Mouse (Mus musculus) adrenal gland (tissue): ENCODE measurements around the gene 4930402H24Rik.

ENCODE experiments used
- intact Hi-C: fragments of 180-260 bp; cut with DNase I; formaldehyde crosslinking; loops from one replicate; pipeline ENCODE4 v1.15.1; 2025

4930402H24Rik gene

DNA sequence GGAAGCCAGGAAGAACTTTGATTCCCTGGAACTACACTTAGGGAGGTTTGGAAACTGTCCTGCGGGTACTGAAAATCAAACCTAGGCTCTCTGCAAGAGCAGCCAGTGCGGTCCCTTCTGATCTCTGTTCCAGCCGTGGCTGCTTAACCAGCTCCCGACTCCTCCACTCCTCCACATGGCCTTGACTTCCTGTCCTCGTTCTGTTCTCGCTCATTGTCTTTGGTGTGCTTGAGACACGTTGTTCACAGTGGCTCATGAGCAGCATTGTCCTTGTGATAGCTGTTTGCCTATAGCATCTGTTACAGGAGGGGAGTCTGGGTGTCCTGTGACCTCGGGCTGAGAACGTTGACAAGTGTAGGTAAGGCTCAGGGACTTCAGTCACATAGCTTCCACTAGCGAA lies 229.0 kb downstream of the 4930402H24Rik start:
- intact Hi-C loops = no loop called here

DNA sequence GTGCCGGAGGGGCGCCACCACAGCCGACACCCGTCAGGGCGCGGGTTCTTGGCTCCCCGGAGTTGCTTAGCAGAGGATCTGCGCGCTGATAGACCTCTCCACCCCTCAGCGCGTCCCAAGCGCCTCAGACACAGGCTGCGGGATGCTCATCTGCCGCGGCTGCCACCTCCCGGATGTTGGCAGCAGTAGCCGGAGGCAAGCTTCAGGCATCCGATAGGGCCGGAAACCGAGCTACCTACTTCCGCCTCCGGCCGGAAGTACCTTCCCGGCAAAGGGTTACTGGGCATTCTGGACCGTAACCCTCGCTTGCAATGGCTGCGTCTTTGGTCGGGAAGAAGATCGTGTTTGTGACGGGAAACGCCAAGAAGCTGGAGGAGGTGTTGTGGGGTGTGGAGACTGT lies 238.6 kb downstream of the 4930402H24Rik start, which contains the start of gene Itpa:
Gene Itpa (plus strand): TSS at position 52 of the 400 bp plus-strand sequence.
- intact Hi-C loops = loop anchor here (10.0 kb wide), 1 partner anchor 53 kb away; no protein-coding TSS in a partner anchor

- intact Hi-C loops = loop anchor here (10.0 kb wide), 1 partner anchor 49 kb away; no protein-coding TSS in a partner anchor
Observed at GRCm38 (mm10) chr2:130664102-130664701, 242.0 kb downstream of the 4930402H24Rik start, which contains the start of gene Ddrgk1. Gene Ddrgk1, minus strand, starts transcription at chr2:130664659.

DNA sequence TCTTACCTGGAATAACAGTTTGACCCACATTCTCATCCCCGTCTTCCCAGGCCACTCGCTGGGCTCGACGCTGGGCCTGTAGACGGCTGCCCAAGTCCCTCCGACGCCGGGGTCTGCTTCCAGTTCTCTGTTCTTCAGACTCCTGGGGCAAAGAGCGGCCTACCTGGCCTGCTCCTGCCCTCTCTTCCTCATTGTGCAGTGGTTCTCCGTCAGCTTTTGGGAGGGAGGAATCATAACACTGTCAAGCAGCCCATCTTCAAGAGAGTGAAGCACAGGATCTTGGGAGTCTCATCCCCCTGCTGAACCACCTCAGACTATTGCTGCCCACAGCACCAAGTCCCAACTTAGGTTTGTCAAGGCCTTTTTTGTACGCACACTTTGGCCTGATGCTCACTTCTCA lies 242.9 kb downstream of the 4930402H24Rik start:
- intact Hi-C loops = loop anchor here (10.0 kb wide), 1 partner anchor 49 kb away; no protein-coding TSS in a partner anchor

GRCm38 (mm10) chr2:130658530-130658929 lies 247.7 kb downstream of the 4930402H24Rik start:
- intact Hi-C loops = no loop called here

GRCm38 (mm10) chr2:130657541-130657940 lies 248.7 kb downstream of the 4930402H24Rik start:
- intact Hi-C loops = no loop called here

DNA sequence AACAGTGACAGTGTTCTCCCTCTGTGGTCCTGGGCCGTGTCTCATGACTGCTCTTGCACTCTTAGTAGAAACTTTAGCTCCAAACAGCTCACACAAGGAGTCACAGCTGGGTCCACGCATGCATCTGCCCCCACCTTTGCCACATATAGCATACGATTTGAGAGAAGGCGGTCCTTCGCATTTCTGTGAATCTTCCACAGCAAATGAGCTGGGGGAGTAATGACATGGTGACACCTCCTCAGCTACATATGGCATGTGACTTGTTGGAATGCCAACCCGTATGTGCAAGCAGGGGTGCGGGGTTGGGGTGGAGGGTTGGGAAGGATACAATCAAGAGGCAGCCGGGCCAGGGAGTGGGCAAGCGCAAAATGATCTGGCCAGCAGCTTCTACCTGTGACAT lies 249.7 kb downstream of the 4930402H24Rik start:
- intact Hi-C loops = no loop called here
